Mouse (Mus musculus): Measurements from ENCODE around the gene St7. TPM values are rescaled to one million over a fixed set of nuclear protein-coding genes. Genes with fewer than 3 reads are reported as not detected.

Gene St7
- polyA plus RNA-seq, 1 experiment from 2014 or later, result 54.5 TPM

- H3K36me3 ChIP-seq (replicated peaks; ENCODE audit: control insufficient read depth, insufficient read depth), result no peaks in the 10 kb centered on the region
- WGBS, result 23% methylated on average over 12 of the region's 12 CpGs
- no peak overlapping the region for H3K4me3 ChIP-seq (replicated peaks; ENCODE audit: low read length)
- no peaks in the 10 kb centered on the region for H3K27me3 ChIP-seq (ENCODE audit: control insufficient read depth, insufficient read depth, low read length)
- peak; percentile 82 for DNase-seq (ENCODE audit: low spot score)
- peak overlapping the region; percentile 15; the same call in 1 of the 2 replicates for H3K4me2 ChIP-seq (replicated peaks)
- H3K27ac ChIP-seq, result no peak overlapping the region
- H3K9ac ChIP-seq, result no peak overlapping the region
- H3K9me3 ChIP-seq (ENCODE audit: control insufficient read depth, low read length), result no peaks in the 10 kb centered on the region
- no peaks in the 10 kb centered on the region for H3K4me1 ChIP-seq (replicated peaks; ENCODE audit: control insufficient read depth, insufficient read depth, low read length)
- peak; percentile 71 for ATAC-seq (ENCODE audit: low FRiP score)
Measured at GRCm38 (mm10) chr6:17675019-17675756, 17.5 kb upstream of the St7 start.

- Histone ChIP-seq H3K9ac (no peak overlapping the region), H3K4me3 (replicated peaks; ENCODE audit: low read length) (no peak overlapping the region), H3K27me3 (ENCODE audit: control insufficient read depth, insufficient read depth, low read length) (no peaks in the 10 kb centered on the region), H3K4me2 (replicated peaks) (no peak overlapping the region), H3K27ac (no peak overlapping the region), H3K9me3 (ENCODE audit: control insufficient read depth, low read length) (no peaks in the 10 kb centered on the region), H3K36me3 (replicated peaks; ENCODE audit: control insufficient read depth, insufficient read depth) (no peaks in the 10 kb centered on the region), H3K4me1 (replicated peaks; ENCODE audit: control insufficient read depth, insufficient read depth, low read length) (no peaks in the 10 kb centered on the region)
- 82% methylated on average over 2 of the region's 2 CpGs for WGBS
- no peak for DNase-seq (ENCODE audit: low spot score)
- ATAC-seq (ENCODE audit: low FRiP score), result no peak
Measured at GRCm38 (mm10) chr6:17677008-17677407, 15.7 kb upstream of the St7 start.

GRCm38 (mm10) chr6:17680266-17680925 is 12.3 kb upstream of the St7 start:
- Histone ChIP-seq H3K36me3 (replicated peaks; ENCODE audit: control insufficient read depth, insufficient read depth) (no peaks in the 10 kb centered on the region), H3K4me2 (replicated peaks) (no peak overlapping the region), H3K9me3 (ENCODE audit: control insufficient read depth, low read length) (no peaks in the 10 kb centered on the region), H3K9ac (no peak overlapping the region), H3K27ac (no peak overlapping the region), H3K4me3 (replicated peaks; ENCODE audit: low read length) (no peak overlapping the region), H3K4me1 (replicated peaks; ENCODE audit: control insufficient read depth, insufficient read depth, low read length) (no peaks in the 10 kb centered on the region), H3K27me3 (ENCODE audit: control insufficient read depth, insufficient read depth, low read length) (no peaks in the 10 kb centered on the region)
- ATAC-seq (ENCODE audit: low FRiP score) (no peak), DNase-seq (ENCODE audit: low spot score) (no peak)
- 82% methylated on average over 6 of the region's 6 CpGs for WGBS

- no peak overlapping the region for H3K4me2 ChIP-seq (replicated peaks)
- no peaks in the 10 kb centered on the region for H3K9me3 ChIP-seq (ENCODE audit: control insufficient read depth, low read length)
- H3K27me3 ChIP-seq (ENCODE audit: control insufficient read depth, insufficient read depth, low read length), result no peaks in the 10 kb centered on the region
- H3K4me1 ChIP-seq (replicated peaks; ENCODE audit: control insufficient read depth, insufficient read depth, low read length), result no peaks in the 10 kb centered on the region
- H3K36me3 ChIP-seq (replicated peaks; ENCODE audit: control insufficient read depth, insufficient read depth), result no peaks in the 10 kb centered on the region
- H3K27ac ChIP-seq, result no peak overlapping the region
- DNase-seq (ENCODE audit: low spot score) (no peak), ATAC-seq (ENCODE audit: low FRiP score) (no peak)
- H3K9ac ChIP-seq, result no peak overlapping the region
- H3K4me3 ChIP-seq (replicated peaks; ENCODE audit: low read length), result no peak overlapping the region
- whole genome bisulfite sequencing, result 98% methylated on average over 8 of the region's 8 CpGs
Measured at GRCm38 (mm10) chr6:17681810-17682209, 10.9 kb upstream of the St7 start.

DNA sequence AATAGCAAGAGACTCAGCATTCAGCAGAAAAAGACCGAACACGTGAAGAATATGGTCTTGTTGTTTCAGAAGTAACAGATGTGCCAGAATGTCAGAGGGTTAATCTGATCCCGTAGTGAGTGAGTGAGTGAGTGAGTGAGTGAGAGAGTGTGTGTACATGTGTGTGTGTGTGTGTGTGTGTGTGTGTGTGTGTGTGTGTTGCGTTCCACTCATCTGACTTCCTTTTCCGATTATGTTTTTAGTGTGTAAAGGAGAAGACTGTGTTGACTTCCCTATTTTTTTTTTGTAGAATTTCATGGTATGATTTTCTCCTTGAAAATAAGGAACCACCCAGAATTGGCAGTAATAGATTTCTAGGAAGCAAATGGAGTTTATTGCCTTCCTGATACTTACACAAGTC is 4.1 kb upstream of the St7 start:
- Histone ChIP-seq H3K9ac (no peak overlapping the region), H3K4me3 (replicated peaks; ENCODE audit: low read length) (no peak overlapping the region), H3K27me3 (ENCODE audit: control insufficient read depth, insufficient read depth, low read length) (no peaks in the 10 kb centered on the region), H3K27ac (no peak overlapping the region), H3K36me3 (replicated peaks; ENCODE audit: control insufficient read depth, insufficient read depth) (no peaks in the 10 kb centered on the region), H3K9me3 (ENCODE audit: control insufficient read depth, low read length) (no peaks in the 10 kb centered on the region), H3K4me1 (replicated peaks; ENCODE audit: control insufficient read depth, insufficient read depth, low read length) (0 out of 2 replicates have a peak, but pooled peaks cover 3% of the 10 kb centered on the region), H3K4me2 (replicated peaks) (no peak overlapping the region)
- no peak for ATAC-seq (ENCODE audit: low FRiP score)
- WGBS, result 75% methylated on average over 5 of the region's 5 CpGs
- no peak for DNase-seq (ENCODE audit: low spot score)

- ATAC-seq (ENCODE audit: low FRiP score) (peak; percentile 88), DNase-seq (ENCODE audit: low spot score) (peak; percentile 40)
- Histone ChIP-seq H3K9ac (peak overlapping the region; percentile 75), H3K27me3 (ENCODE audit: control insufficient read depth, insufficient read depth, low read length) (no peaks in the 10 kb centered on the region), H3K9me3 (ENCODE audit: control insufficient read depth, low read length) (no peaks in the 10 kb centered on the region), H3K4me1 (replicated peaks; ENCODE audit: control insufficient read depth, insufficient read depth, low read length) (peaks cover 8% of the 10 kb centered on the region; the same call in 1 of the 2 replicates), H3K36me3 (replicated peaks; ENCODE audit: control insufficient read depth, insufficient read depth) (no peaks in the 10 kb centered on the region), H3K4me2 (replicated peaks) (peak overlapping the region; percentile 95), H3K4me3 (replicated peaks; ENCODE audit: low read length) (peak overlapping the region; percentile 88), H3K27ac (peak overlapping the region; percentile 66)
- under 1% methylated on average over 74 of the region's 97 CpGs for WGBS
Measured at GRCm38 (mm10) chr6:17693726-17694549, 1.2 kb downstream of the St7 start.

GRCm38 (mm10) chr6:17694550-17694951 is 1.8 kb downstream of the St7 start:
- Histone ChIP-seq H3K9ac (peak overlapping the region; percentile 75), H3K9me3 (ENCODE audit: control insufficient read depth, low read length) (no peaks in the 10 kb centered on the region), H3K4me2 (replicated peaks) (peak overlapping the region; percentile 95), H3K27me3 (ENCODE audit: control insufficient read depth, insufficient read depth, low read length) (no peaks in the 10 kb centered on the region), H3K36me3 (replicated peaks; ENCODE audit: control insufficient read depth, insufficient read depth) (no peaks in the 10 kb centered on the region), H3K4me3 (replicated peaks; ENCODE audit: low read length) (peak overlapping the region; percentile 88), H3K27ac (peak overlapping the region; percentile 66; the same call in 1 of the 2 replicates), H3K4me1 (replicated peaks; ENCODE audit: control insufficient read depth, insufficient read depth, low read length) (peaks cover 8% of the 10 kb centered on the region; the same call in 1 of the 2 replicates)
- ATAC-seq (ENCODE audit: low FRiP score) (peak; percentile 88), DNase-seq (ENCODE audit: low spot score) (peak; percentile 47)
- WGBS, result under 1% methylated on average over 40 of the region's 46 CpGs

- Histone ChIP-seq H3K4me3 (replicated peaks; ENCODE audit: low read length) (no peak overlapping the region), H3K36me3 (replicated peaks; ENCODE audit: control insufficient read depth, insufficient read depth) (no peaks in the 10 kb centered on the region), H3K9me3 (ENCODE audit: control insufficient read depth, low read length) (no peaks in the 10 kb centered on the region), H3K4me2 (replicated peaks) (0 out of 2 replicates have a peak overlapping the region, but pooled peaks have one; percentile 6), H3K4me1 (replicated peaks; ENCODE audit: control insufficient read depth, insufficient read depth, low read length) (peaks cover 8% of the 10 kb centered on the region; the same call in 1 of the 2 replicates), H3K27me3 (ENCODE audit: control insufficient read depth, insufficient read depth, low read length) (no peaks in the 10 kb centered on the region), H3K9ac (no peak overlapping the region), H3K27ac (no peak overlapping the region)
- DNase-seq (ENCODE audit: low spot score), result peak; percentile 62
- 50% methylated on average over 5 of the region's 5 CpGs for WGBS
- ATAC-seq (ENCODE audit: low FRiP score), result no peak; the same call in 1 of the 2 replicates
Measured at GRCm38 (mm10) chr6:17696321-17696734, 3.6 kb downstream of the St7 start.

Measured in hindbrain, embryonic 14.5 days (tissue).